Mouse (Mus musculus): ENCODE measurements at regions not wholly inside any gene's neighbourhood (a gene's known extent, or its start where the extent isn't known, plus 50 kb on each side); places are given as distances from the start of the nearest gene placed in this dataset.

- TF ChIP-seq CTCF (IDR thresholded peaks at IDR 0.05; ENCODE audit: borderline replicate concordance, insufficient read depth, low read depth, low read length) (no peak), POLR2A (IDR thresholded peaks at IDR 0.05; ENCODE audit: borderline replicate concordance, insufficient read depth, low read length) (no peak)
- Histone ChIP-seq H3K4me3 (replicated peaks; ENCODE audit: insufficient read depth, low read depth, low read length) (no peak overlapping the region), H3K27ac (ENCODE audit: insufficient read depth, low read length) (no peak overlapping the region), H3K4me1 (ENCODE audit: control insufficient read depth, insufficient read depth, low read length) (no peaks in the 10 kb centered on the region), H3K27me3 (ENCODE audit: control insufficient read depth, insufficient read depth, low read length) (no peaks in the 10 kb centered on the region)
- 70% methylated on average over 7 of the region's 7 CpGs for WGBS
- DNase-seq = no peak
Observed at GRCm38 (mm10) chr14:53876581-53876980, 377.3 kb downstream of the Dad1 start.

DNA sequence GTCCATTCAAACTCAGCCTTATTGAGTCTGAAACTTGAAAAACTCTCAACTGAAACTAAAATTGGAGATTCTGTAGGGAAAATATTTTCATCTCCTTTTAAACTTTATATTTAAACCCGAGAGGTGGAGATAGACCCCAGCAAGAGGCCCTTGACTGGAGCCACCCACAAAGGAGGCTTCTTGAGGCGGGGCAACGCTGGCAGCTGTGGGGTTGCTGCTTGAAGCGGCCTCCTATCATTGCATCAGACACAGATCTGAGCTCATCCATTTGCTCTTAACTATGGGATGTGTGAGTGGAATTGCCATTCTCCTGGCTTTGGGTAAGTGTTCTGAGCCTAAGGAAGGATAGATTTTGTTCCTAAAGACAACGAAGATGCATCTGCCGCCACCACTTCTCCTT lies 378.2 kb downstream of the Dad1 start:
- Histone ChIP-seq H3K27ac (ENCODE audit: insufficient read depth, low read length) (no peak overlapping the region), H3K4me3 (replicated peaks; ENCODE audit: insufficient read depth, low read depth, low read length) (no peak overlapping the region), H3K27me3 (ENCODE audit: control insufficient read depth, insufficient read depth, low read length) (no peaks in the 10 kb centered on the region), H3K4me1 (ENCODE audit: control insufficient read depth, insufficient read depth, low read length) (no peaks in the 10 kb centered on the region)
- no peak for DNase-seq
- WGBS = 62% methylated on average over 6 of the region's 6 CpGs
- TF ChIP-seq POLR2A (IDR thresholded peaks at IDR 0.05; ENCODE audit: borderline replicate concordance, insufficient read depth, low read length) = no peak
- no peak for TF ChIP-seq CTCF (IDR thresholded peaks at IDR 0.05; ENCODE audit: borderline replicate concordance, insufficient read depth, low read depth, low read length)

GRCm38 (mm10) chr14:53847049-53847448 lies 406.9 kb downstream of the Dad1 start:
- H3K4me1 ChIP-seq (ENCODE audit: control insufficient read depth, insufficient read depth, low read length) = no peaks in the 10 kb centered on the region
- no peaks in the 10 kb centered on the region for H3K27me3 ChIP-seq (ENCODE audit: control insufficient read depth, insufficient read depth, low read length)
- TF ChIP-seq POLR2A (IDR thresholded peaks at IDR 0.05; ENCODE audit: borderline replicate concordance, insufficient read depth, low read length) (no peak), CTCF (IDR thresholded peaks at IDR 0.05; ENCODE audit: borderline replicate concordance, insufficient read depth, low read depth, low read length) (no peak)
- no peak overlapping the region for H3K27ac ChIP-seq (ENCODE audit: insufficient read depth, low read length)
- no peak overlapping the region for H3K4me3 ChIP-seq (replicated peaks; ENCODE audit: insufficient read depth, low read depth, low read length)
- no peak for DNase-seq
- 62% methylated on average over 7 of the region's 7 CpGs for WGBS

DNA sequence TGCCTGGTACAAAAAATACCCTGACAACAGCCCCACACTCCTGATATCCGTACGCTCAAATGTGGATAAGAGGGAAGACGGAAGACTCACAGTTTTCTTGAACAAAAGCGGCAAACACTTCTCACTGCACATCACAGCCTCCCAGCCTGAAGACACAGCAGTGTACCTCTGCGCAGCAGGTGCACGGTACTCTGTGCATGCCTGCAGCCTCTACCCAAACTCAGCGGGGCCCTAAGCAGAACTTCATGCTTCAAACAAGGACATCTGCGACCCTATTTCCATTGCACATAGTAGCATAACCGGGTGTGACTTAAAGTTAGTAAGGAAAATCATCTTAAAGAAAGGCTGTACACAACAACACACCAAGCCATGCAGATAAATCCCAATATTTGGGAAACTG lies 408.3 kb downstream of the Dad1 start:
- WGBS = 94% methylated on average over 9 of the region's 9 CpGs
- DNase-seq = no peak
- H3K27ac ChIP-seq (ENCODE audit: insufficient read depth, low read length) = no peak overlapping the region
- H3K4me1 ChIP-seq (ENCODE audit: control insufficient read depth, insufficient read depth, low read length) = no peaks in the 10 kb centered on the region
- no peak overlapping the region for H3K4me3 ChIP-seq (replicated peaks; ENCODE audit: insufficient read depth, low read depth, low read length)
- TF ChIP-seq POLR2A (IDR thresholded peaks at IDR 0.05; ENCODE audit: borderline replicate concordance, insufficient read depth, low read length) (no peak), CTCF (IDR thresholded peaks at IDR 0.05; ENCODE audit: borderline replicate concordance, insufficient read depth, low read depth, low read length) (no peak)
- H3K27me3 ChIP-seq (ENCODE audit: control insufficient read depth, insufficient read depth, low read length) = no peaks in the 10 kb centered on the region

DNA sequence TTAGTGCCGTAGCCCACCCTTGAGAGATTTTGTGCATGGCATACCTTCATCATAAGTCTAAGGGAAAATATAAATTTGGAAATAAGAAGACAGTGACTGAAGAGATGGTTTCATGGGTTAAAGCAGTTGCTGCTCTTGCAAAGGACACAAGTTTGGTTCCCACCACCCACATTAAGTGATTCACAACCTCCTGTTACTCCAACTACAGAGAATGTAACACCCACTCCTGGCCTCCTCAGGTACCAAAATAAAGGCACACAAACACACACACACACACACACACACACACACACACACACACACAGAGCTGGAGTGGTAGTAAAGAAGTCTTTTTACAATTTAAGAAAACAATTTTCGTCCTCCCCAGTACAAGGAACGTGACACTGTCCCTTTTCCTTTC lies 421.4 kb downstream of the Dad1 start:
- no peak overlapping the region for H3K4me3 ChIP-seq (replicated peaks; ENCODE audit: insufficient read depth, low read depth, low read length)
- 84% methylated on average over 3 of the region's 3 CpGs for WGBS
- no peak overlapping the region for H3K27ac ChIP-seq (ENCODE audit: insufficient read depth, low read length)
- no peaks in the 10 kb centered on the region for H3K4me1 ChIP-seq (ENCODE audit: control insufficient read depth, insufficient read depth, low read length)
- no peak for DNase-seq
- no peaks in the 10 kb centered on the region for H3K27me3 ChIP-seq (ENCODE audit: control insufficient read depth, insufficient read depth, low read length)
- TF ChIP-seq CTCF (IDR thresholded peaks at IDR 0.05; ENCODE audit: borderline replicate concordance, insufficient read depth, low read depth, low read length) (no peak), POLR2A (IDR thresholded peaks at IDR 0.05; ENCODE audit: borderline replicate concordance, insufficient read depth, low read length) (no peak)

- WGBS = 89% methylated on average over 6 of the region's 6 CpGs
- H3K4me3 ChIP-seq (replicated peaks; ENCODE audit: insufficient read depth, low read depth, low read length) = no peak overlapping the region
- no peak for DNase-seq
- no peaks in the 10 kb centered on the region for H3K27me3 ChIP-seq (ENCODE audit: control insufficient read depth, insufficient read depth, low read length)
- no peaks in the 10 kb centered on the region for H3K4me1 ChIP-seq (ENCODE audit: control insufficient read depth, insufficient read depth, low read length)
- H3K27ac ChIP-seq (ENCODE audit: insufficient read depth, low read length) = no peak overlapping the region
- TF ChIP-seq CTCF (IDR thresholded peaks at IDR 0.05; ENCODE audit: borderline replicate concordance, insufficient read depth, low read depth, low read length) = no peak
- no peak for TF ChIP-seq POLR2A (IDR thresholded peaks at IDR 0.05; ENCODE audit: borderline replicate concordance, insufficient read depth, low read length)
Observed at GRCm38 (mm10) chr14:53831651-53832050, 422.3 kb downstream of the Dad1 start.

- no peak overlapping the region for H3K27ac ChIP-seq (ENCODE audit: insufficient read depth, low read length)
- 35% methylated on average over 1 of the region's 1 CpGs for WGBS
Observed at GRCm38 (mm10) chr14:53830717-53831116, 423.2 kb downstream of the Dad1 start.

DNA sequence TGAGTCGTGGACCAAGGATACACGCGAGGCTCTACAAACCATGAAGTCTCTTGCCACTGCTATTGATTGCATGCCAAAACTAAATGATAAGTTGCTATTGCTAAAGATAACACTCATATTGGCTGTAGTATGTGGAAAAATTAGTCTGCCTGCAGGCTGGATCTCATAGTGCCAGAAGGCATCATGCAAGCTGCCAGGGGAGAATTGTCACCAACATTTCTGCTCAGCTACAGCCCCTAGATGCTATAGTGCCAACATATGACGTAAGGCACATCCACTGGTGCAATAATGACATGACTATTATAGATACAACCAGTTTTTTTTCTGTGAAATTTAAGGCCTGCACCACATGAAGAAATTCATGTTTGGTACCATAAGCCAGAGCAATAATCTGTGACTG lies 427.1 kb downstream of the Dad1 start:
- H3K4me3 ChIP-seq (replicated peaks; ENCODE audit: insufficient read depth, low read depth, low read length) = no peak overlapping the region
- no peak for DNase-seq
- TF ChIP-seq POLR2A (IDR thresholded peaks at IDR 0.05; ENCODE audit: borderline replicate concordance, insufficient read depth, low read length) (no peak), CTCF (IDR thresholded peaks at IDR 0.05; ENCODE audit: borderline replicate concordance, insufficient read depth, low read depth, low read length) (no peak)
- no peaks in the 10 kb centered on the region for H3K27me3 ChIP-seq (ENCODE audit: control insufficient read depth, insufficient read depth, low read length)
- no peaks in the 10 kb centered on the region for H3K4me1 ChIP-seq (ENCODE audit: control insufficient read depth, insufficient read depth, low read length)
- H3K27ac ChIP-seq (ENCODE audit: insufficient read depth, low read length) = no peak overlapping the region
- WGBS = 83% methylated on average over 4 of the region's 4 CpGs

More at GRCm38 (mm10) chr14:53830717-53831116, 423.2 kb downstream of the Dad1 start:
- no peak for DNase-seq
- Histone ChIP-seq H3K27me3 (ENCODE audit: control insufficient read depth, insufficient read depth, low read length) (no peaks in the 10 kb centered on the region), H3K4me3 (replicated peaks; ENCODE audit: insufficient read depth, low read depth, low read length) (no peak overlapping the region), H3K4me1 (ENCODE audit: control insufficient read depth, insufficient read depth, low read length) (no peaks in the 10 kb centered on the region)
- no peak for TF ChIP-seq POLR2A (IDR thresholded peaks at IDR 0.05; ENCODE audit: borderline replicate concordance, insufficient read depth, low read length)
- no peak for TF ChIP-seq CTCF (IDR thresholded peaks at IDR 0.05; ENCODE audit: borderline replicate concordance, insufficient read depth, low read depth, low read length)

Measured in cerebellum, adult 2 months (tissue).